Mouse (Mus musculus) mouse trophoblast stem cell (cell line): ENCODE data around the gene Spry2.

ENCODE experiments used
- in situ Hi-C, 2 experiments: fragments of 300-500 bp; cut with MseI, MboI; formaldehyde crosslinking; loops; 2 replicates in 1 of 2; 3 replicates in 1 of 2; pipeline ENCODE4 v1.15.1; 2025

Gene Spry2

GRCm38 (mm10) chr14:105892941-105893622 lies 3.5 kb downstream of the Spry2 start:
- in situ Hi-C loops, result no loop called here

DNA sequence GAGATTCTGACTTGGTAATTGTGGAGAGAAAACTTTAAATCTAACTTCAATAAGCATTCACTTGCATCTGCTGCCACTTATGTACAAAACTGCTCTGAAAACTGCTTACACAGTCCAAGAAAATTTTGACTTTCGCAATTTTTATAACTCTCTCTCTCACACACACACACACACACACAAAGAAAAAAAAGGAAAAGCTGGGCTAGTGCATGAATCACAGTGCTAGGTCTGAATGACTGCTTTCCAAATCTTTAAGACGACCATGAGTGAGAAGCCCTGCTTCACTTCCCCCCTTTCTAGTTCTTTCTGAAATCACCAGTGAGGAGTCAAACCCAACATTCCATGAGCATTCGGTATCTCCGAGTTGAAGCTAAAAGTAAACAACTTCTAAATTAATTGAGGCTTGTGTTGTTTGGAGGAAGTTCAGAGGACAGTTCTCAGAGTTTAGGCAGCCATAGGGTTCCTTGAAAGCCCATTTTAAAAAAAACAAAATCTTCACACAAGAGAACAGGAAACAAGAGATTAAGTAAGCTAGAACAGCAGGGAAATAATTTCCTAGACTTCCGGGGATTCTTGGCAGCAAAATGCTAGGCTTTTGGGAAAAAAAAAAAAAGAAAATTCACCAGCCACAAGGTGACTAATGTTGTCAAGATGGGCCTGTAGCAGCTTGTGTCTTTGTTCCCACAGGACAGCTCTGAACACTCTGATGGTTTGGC lies 5.9 kb downstream of the Spry2 start:
- in situ Hi-C loops, result no loop called here

DNA sequence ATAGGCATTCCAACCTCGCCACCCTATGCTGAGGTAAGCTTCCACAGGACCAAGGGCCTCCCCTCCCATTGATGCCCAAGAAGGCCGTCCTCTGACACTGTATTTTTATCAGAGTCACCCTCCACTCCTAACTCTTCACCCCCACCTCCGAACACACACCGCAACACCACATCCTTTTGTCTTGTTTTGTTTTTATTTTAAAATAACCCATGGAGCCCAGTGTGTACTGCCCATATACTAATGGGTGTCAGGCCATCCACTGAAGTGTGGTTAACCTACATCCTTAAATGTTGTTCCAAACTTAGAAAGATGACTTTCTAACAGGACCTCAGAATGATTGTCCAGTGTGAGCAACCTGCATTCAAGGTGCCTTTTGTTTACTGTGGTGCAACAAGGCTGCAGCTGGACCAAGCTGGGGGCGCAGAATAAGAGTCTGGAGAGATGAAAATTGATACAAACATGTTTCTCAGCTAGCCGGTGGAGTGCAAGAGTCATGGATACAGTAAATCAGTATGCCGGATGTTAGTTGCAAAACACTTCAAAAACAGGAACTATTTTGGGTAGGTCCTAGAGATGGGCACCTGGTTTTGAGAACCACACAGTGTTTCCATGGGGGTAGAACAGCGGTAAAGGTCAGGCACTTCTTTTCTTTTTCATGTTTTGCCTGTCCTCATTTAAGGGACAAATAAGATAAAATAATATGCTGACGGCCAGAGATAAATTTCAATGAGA lies 9.8 kb downstream of the Spry2 start:
- in situ Hi-C loops, result no loop called here

- in situ Hi-C loops, result no loop called here
Measured at GRCm38 (mm10) chr14:105885249-105885648, 11.4 kb downstream of the Spry2 start.

- in situ Hi-C loops, result no loop called here
Measured at GRCm38 (mm10) chr14:105883215-105883614, 13.4 kb downstream of the Spry2 start.

- in situ Hi-C loops, result no loop called here
Measured at GRCm38 (mm10) chr14:105878359-105878758, 18.3 kb downstream of the Spry2 start.

- in situ Hi-C loops, result no loop called here
Measured at GRCm38 (mm10) chr14:105876375-105876774, 20.2 kb downstream of the Spry2 start.

GRCm38 (mm10) chr14:105870370-105870936 lies 26.2 kb downstream of the Spry2 start:
- in situ Hi-C loops, result no loop called here

- in situ Hi-C loops, result no loop called here
Measured at GRCm38 (mm10) chr14:105865381-105865938, 31.2 kb downstream of the Spry2 start.

DNA sequence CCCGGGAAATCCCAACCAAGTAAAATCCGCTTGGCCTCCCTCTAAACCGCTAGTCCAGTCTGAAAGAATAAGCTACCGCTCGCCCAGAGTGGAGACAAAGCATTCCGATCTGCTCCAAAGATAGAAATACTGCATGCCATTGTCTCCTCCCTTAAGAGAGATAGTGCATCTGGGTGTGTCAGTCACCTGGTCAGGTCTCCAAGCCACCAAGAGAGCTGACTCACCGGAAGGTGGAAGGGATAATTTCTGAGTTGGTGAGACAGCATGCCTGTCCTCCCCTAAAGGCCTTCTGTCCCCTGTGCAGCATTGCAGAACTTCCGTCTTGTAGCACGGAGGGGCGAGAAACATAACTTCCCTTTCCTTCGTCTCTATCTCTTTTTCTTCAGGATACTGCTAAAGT lies 34.4 kb downstream of the Spry2 start:
- in situ Hi-C loops, result no loop called here

DNA sequence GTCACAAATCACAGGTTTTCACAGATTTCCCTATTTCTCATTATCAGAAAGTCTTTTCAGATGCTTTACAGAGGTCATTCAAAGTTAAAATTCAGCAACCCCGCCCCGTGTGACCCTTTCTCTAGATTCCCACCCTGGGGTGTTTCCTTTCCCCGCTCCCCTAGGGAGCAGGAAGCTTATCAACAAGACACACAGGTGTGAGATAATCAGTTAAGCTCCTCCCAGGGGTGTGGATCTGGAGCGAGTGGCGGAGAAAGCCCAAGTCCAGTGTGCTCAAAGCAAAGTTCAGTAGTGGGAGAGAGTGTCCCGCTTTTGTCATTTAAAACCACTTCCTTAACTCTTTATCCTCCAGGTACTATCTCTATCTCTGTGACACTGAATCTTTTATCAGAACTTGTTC lies 35.7 kb downstream of the Spry2 start:
- in situ Hi-C loops, result no loop called here

DNA sequence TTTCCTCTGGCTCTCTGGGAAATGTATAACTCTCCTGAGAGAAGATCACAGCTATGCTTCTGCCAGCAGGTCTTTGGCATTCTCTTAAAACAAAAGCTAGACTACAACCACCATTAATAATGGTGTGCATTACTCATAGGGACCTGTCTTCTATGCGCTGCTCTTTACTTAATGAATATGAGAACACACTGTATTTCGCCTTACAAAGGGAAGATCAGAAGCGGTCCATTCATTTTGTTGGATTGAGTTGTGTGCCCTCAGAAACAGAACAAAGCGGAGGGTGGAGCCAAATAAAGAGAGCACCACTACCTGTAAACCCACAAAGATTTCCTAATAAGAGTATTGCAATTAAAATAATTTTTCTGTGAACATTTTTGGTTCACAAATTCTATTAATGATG lies 36.3 kb downstream of the Spry2 start:
- in situ Hi-C loops, result no loop called here

GRCm38 (mm10) chr14:105859876-105860275 lies 36.7 kb downstream of the Spry2 start:
- in situ Hi-C loops, result no loop called here

DNA sequence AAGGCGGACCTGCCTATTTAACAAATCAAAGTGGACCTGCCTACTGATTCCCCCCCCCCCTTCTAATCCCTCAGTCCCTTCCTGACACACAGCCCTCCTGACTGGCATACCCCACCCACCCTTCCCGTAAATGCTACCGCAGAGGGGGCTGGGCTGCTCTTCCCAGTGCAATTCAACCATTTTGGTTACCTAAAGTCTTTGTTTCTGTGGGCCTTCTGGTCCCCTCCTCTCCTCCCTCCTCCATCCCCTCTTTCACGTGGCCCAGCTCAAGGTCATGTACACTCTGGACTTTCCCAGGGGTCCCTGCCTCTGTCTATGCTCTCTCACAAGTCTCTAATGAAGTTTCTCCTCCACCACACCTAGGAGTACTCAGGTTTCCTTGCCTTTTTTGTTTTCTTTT lies 37.3 kb downstream of the Spry2 start:
- in situ Hi-C loops, result no loop called here

- in situ Hi-C loops, result no loop called here
Measured at GRCm38 (mm10) chr14:105858935-105859334, 37.7 kb downstream of the Spry2 start.

GRCm38 (mm10) chr14:105851359-105852067 lies 45.1 kb downstream of the Spry2 start:
- in situ Hi-C loops, result no loop called here
